Mouse (Mus musculus): Measurements from ENCODE around the gene 2810021J22Rik. TPM values are rescaled to one million over a fixed set of nuclear protein-coding genes. Genes with fewer than 3 reads are reported as not detected.

2810021J22Rik gene
- polyA plus RNA-seq, 1 experiment: 0.32 TPM

GRCm38 (mm10) chr11:58929641-58930040, 62.6 kb downstream of the 2810021J22Rik start:
- TF ChIP-seq FLI1 (IDR thresholded peaks at IDR 0.05; ENCODE audit: low read length): no peak
- TF ChIP-seq GATA1 (IDR thresholded peaks at IDR 0.05; ENCODE audit: borderline replicate concordance, low read length): no peak
- H3K36me3 ChIP-seq (replicated peaks; ENCODE audit: low read length): peaks cover 40% of the 10 kb centered on the region
- H3K27me3 ChIP-seq (replicated peaks): peaks cover 8% of the 10 kb centered on the region
- peaks cover 53% of the 10 kb centered on the region for H3K4me1 ChIP-seq
- no peaks in the 10 kb centered on the region for H3K9me3 ChIP-seq
- H3K4me3 ChIP-seq (replicated peaks): no peak overlapping the region

- Histone ChIP-seq H3K27me3 (replicated peaks) (peaks cover 5% of the 10 kb centered on the region), H3K4me3 (replicated peaks) (no peak overlapping the region), H3K4me1 (peaks cover 53% of the 10 kb centered on the region), H3K36me3 (replicated peaks; ENCODE audit: low read length) (peaks cover 44% of the 10 kb centered on the region), H3K9me3 (no peaks in the 10 kb centered on the region)
- TF ChIP-seq GATA1 (IDR thresholded peaks at IDR 0.05; ENCODE audit: borderline replicate concordance, low read length) (no peak), FLI1 (IDR thresholded peaks at IDR 0.05; ENCODE audit: low read length) (no peak)
These were observed 63.2 kb downstream of the 2810021J22Rik start for GRCm38 (mm10) chr11:58930254-58930653.

GRCm38 (mm10) chr11:58931576-58931975, 64.6 kb downstream of the 2810021J22Rik start:
- Histone ChIP-seq H3K4me3 (replicated peaks) (no peak overlapping the region), H3K36me3 (replicated peaks; ENCODE audit: low read length) (peaks cover 55% of the 10 kb centered on the region), H3K27me3 (replicated peaks) (no peaks in the 10 kb centered on the region), H3K4me1 (peaks cover 61% of the 10 kb centered on the region), H3K9me3 (no peaks in the 10 kb centered on the region)
- TF ChIP-seq FLI1 (IDR thresholded peaks at IDR 0.05; ENCODE audit: low read length): no peak
- TF ChIP-seq GATA1 (IDR thresholded peaks at IDR 0.05; ENCODE audit: borderline replicate concordance, low read length): no peak

Other genes with a start within 250 kb of the 2810021J22Rik start
- not detected in 2 replicates for gene Olfr323, start 236.7 kb upstream of the 2810021J22Rik start, polyA plus RNA-seq (2012; ENCODE audit: insufficient read depth, low replicate concordance)
- 7.9 and 18.0 TPM in 2 replicates for gene Trim58, start 226.8 kb upstream of the 2810021J22Rik start, polyA plus RNA-seq (2012; ENCODE audit: insufficient read depth, low replicate concordance)
- gene Olfr322, start 208.4 kb upstream of the 2810021J22Rik start, polyA plus RNA-seq (2012; ENCODE audit: insufficient read depth, low replicate concordance): not detected in 2 replicates
- not detected in 2 replicates for gene Olfr320, start 186.1 kb upstream of the 2810021J22Rik start, polyA plus RNA-seq (2012; ENCODE audit: insufficient read depth, low replicate concordance)
- gene Olfr319, start 168.1 kb upstream of the 2810021J22Rik start, polyA plus RNA-seq (2012; ENCODE audit: insufficient read depth, low replicate concordance): not detected in 2 replicates
- gene Olfr318, start 143.2 kb upstream of the 2810021J22Rik start, polyA plus RNA-seq (2012; ENCODE audit: insufficient read depth, low replicate concordance): not detected in 2 replicates
- gene Olfr317, start 128.0 kb upstream of the 2810021J22Rik start, polyA plus RNA-seq (2012; ENCODE audit: insufficient read depth, low replicate concordance): not detected in 2 replicates
- gene Olfr316, start 114.5 kb upstream of the 2810021J22Rik start, polyA plus RNA-seq (2012; ENCODE audit: insufficient read depth, low replicate concordance): not detected in 2 replicates
- not detected in 2 replicates for gene Olfr315, start 94.0 kb upstream of the 2810021J22Rik start, polyA plus RNA-seq (2012; ENCODE audit: insufficient read depth, low replicate concordance)
- gene Olfr314, start 84.3 kb upstream of the 2810021J22Rik start, polyA plus RNA-seq (2012; ENCODE audit: insufficient read depth, low replicate concordance): 3.7 TPM in 1 of 2 replicates, not detected in the other
- not detected in 2 replicates for gene Fam183b, start 65.3 kb upstream of the 2810021J22Rik start, polyA plus RNA-seq (2012; ENCODE audit: insufficient read depth, low replicate concordance)
- not detected in 2 replicates for gene Olfr313, start 52.2 kb upstream of the 2810021J22Rik start, polyA plus RNA-seq (2012; ENCODE audit: insufficient read depth, low replicate concordance)
- not detected in 2 replicates for gene Olfr312, start 38.0 kb upstream of the 2810021J22Rik start, polyA plus RNA-seq (2012; ENCODE audit: insufficient read depth, low replicate concordance)
- not detected in 2 replicates for gene Olfr311, start 28.0 kb upstream of the 2810021J22Rik start, polyA plus RNA-seq (2012; ENCODE audit: insufficient read depth, low replicate concordance)
- gene Gm12258, start 20.1 kb upstream of the 2810021J22Rik start, polyA plus RNA-seq (2012; ENCODE audit: insufficient read depth, low replicate concordance): not detected in 2 replicates
- gene Zfp39, start 37.0 kb downstream of the 2810021J22Rik start, polyA plus RNA-seq (2012; ENCODE audit: insufficient read depth, low replicate concordance): 0.11 TPM in 1 of 2 replicates, not detected in the other
- gene Btnl10, start 50.7 kb downstream of the 2810021J22Rik start, polyA plus RNA-seq (2012; ENCODE audit: insufficient read depth, low replicate concordance): not detected in 2 replicates
- 271 and 450 TPM in 2 replicates for gene Rnf187, start 71.7 kb downstream of the 2810021J22Rik start, polyA plus RNA-seq (2012; ENCODE audit: insufficient read depth, low replicate concordance)
- 5.3 and 6.7 TPM in 2 replicates for gene Hist3h2ba, start 81.7 kb downstream of the 2810021J22Rik start, polyA plus RNA-seq (2012; ENCODE audit: insufficient read depth, low replicate concordance)
- 16.9 TPM in 1 of 2 replicates, not detected in the other for gene Hist3h2a, start 87.5 kb downstream of the 2810021J22Rik start, polyA plus RNA-seq (2012; ENCODE audit: insufficient read depth, low replicate concordance)
- gene Trim17, start 87.5 kb downstream of the 2810021J22Rik start, polyA plus RNA-seq (2012; ENCODE audit: insufficient read depth, low replicate concordance): 11.3 and 13.8 TPM in 2 replicates
- 12.8 and 20.1 TPM in 2 replicates for gene Trim11, start 110.9 kb downstream of the 2810021J22Rik start, polyA plus RNA-seq (2012; ENCODE audit: insufficient read depth, low replicate concordance)